Mouse (Mus musculus) CH12.LX (cell line): ENCODE measurements around the gene Lyz1. TPM values are rescaled to one million over a fixed set of nuclear protein-coding genes. Genes with fewer than 3 reads are reported as not detected.

Source experiments
- DNase-seq: peaks from one replicate; pipeline ENCODE4 v3.0.0-alpha.2; 2013; ENCODE audit errors: extremely low read depth
- H3K27ac ChIP-seq: 2 replicates; pipeline ENCODE4 v1.5.1; 2012; ENCODE audit warnings: low read depth, mild to moderate bottlenecking, control low read depth, moderate library complexity; ENCODE audit not compliant: insufficient read depth
- H3K27me3 ChIP-seq: replicated peaks from 2 replicates; pipeline ENCODE3; 2012; ENCODE audit warnings: inconsistent platforms
- H3K36me3 ChIP-seq, 2 experiments: replicated peaks in 1 of 2; 2 replicates each; pipeline versions ENCODE3 to v1.6.1; 2012; ENCODE audit warnings: inconsistent platforms in 1 of 2, low read length in 1 of 2, mild to moderate bottlenecking in 1 of 2, mixed read lengths in 1 of 2, moderate library complexity in 1 of 2; ENCODE audit not compliant: control insufficient read depth in 1 of 2, insufficient read depth in 1 of 2
- H3K4me1 ChIP-seq, 2 experiments: 2 replicates each; pipeline ENCODE4 v1.6.1; 2012; ENCODE audit warnings: inconsistent platforms in 1 of 2, moderate library complexity in 1 of 2; ENCODE audit not compliant: insufficient read depth in 2 of 2, control insufficient read depth in 1 of 2
- H3K4me2 ChIP-seq: 2 replicates; pipeline ENCODE4 v1.6.1; 2012; ENCODE audit warnings: low read depth, mild to moderate bottlenecking, control low read depth; ENCODE audit not compliant: poor library complexity, insufficient read depth, severe bottlenecking
- H3K4me3 ChIP-seq, 3 experiments: fragments of 150-350 bp in 1 of 3; sonication (generic) in 1 of 3; replicated peaks in 1 of 3; 2 replicates each; pipeline versions ENCODE3 to v1.5.1; 2011 to 2012; ENCODE audit warnings: low read depth in 2 of 3, low read length in 2 of 3, mild to moderate bottlenecking in 2 of 3, moderate library complexity in 2 of 3, control low read depth in 1 of 3, improper control_type of control experiment in 1 of 3, inconsistent platforms in 1 of 3, mixed read lengths in 1 of 3; ENCODE audit not compliant: poor library complexity in 1 of 3
- H3K79me2 ChIP-seq: replicated peaks from 2 replicates; pipeline ENCODE4 v1.6.1; 2012; ENCODE audit warnings: mild to moderate bottlenecking, moderate library complexity; ENCODE audit not compliant: control insufficient read depth, poor library complexity, insufficient read depth, severe bottlenecking; ENCODE audit errors: extremely low read depth
- H3K9ac ChIP-seq: 2 replicates; pipeline ENCODE4 v1.6.1; 2012; ENCODE audit warnings: low read depth, mild to moderate bottlenecking, control low read depth, moderate library complexity; ENCODE audit not compliant: insufficient read depth
- H3K9me3 ChIP-seq: replicated peaks from 2 replicates; pipeline ENCODE3; 2012; ENCODE audit warnings: low read length, inconsistent platforms, mixed read lengths
- BHLHE40 ChIP-seq: IDR thresholded peaks from 2 replicates; pipeline ENCODE4 v1.6.1; 2011; ENCODE audit warnings: mild to moderate bottlenecking, low read depth, low read length, improper control_type of control experiment
- CHD2 ChIP-seq: IDR thresholded peaks from 2 replicates; pipeline ENCODE4 v1.6.1; 2011; ENCODE audit warnings: low read length, improper control_type of control experiment
- CTCF ChIP-seq, 2 experiments: IDR thresholded peaks in 1 of 2; conservative IDR thresholded peaks in 1 of 2; 2 replicates each; pipeline ENCODE4 v1.5.1; 2011 to 2012; ENCODE audit warnings: low read depth in 2 of 2, low read length in 2 of 2, improper control_type of control experiment in 1 of 2, inconsistent platforms in 1 of 2, mild to moderate bottlenecking in 1 of 2, moderate library complexity in 1 of 2
- E2F4 ChIP-seq: IDR thresholded peaks from 2 replicates; pipeline ENCODE4 v1.6.1; 2011; ENCODE audit warnings: low read depth, low read length, improper control_type of control experiment; ENCODE audit not compliant: insufficient replicate concordance
- ELF1 ChIP-seq: IDR thresholded peaks from 2 replicates; pipeline ENCODE4 v1.6.1; 2014; ENCODE audit warnings: low read depth, mild to moderate bottlenecking, inconsistent platforms, low read length, improper control_type of control experiment
- EP300 ChIP-seq: IDR thresholded peaks from 2 replicates; pipeline ENCODE4 v1.6.1; 2011; ENCODE audit warnings: low read length, improper control_type of control experiment
- ETS1 ChIP-seq: conservative IDR thresholded peaks from 2 replicates; pipeline ENCODE4 v1.6.1; 2012; ENCODE audit warnings: low read depth, mild to moderate bottlenecking, inconsistent platforms, low read length, improper control_type of control experiment, moderate library complexity
- IRF4 ChIP-seq: IDR thresholded peaks from 2 replicates; pipeline ENCODE4 v1.6.1; 2014; ENCODE audit warnings: low read depth, mild to moderate bottlenecking, inconsistent platforms, low read length, improper control_type of control experiment
- JUN ChIP-seq: IDR thresholded peaks from 2 replicates; pipeline ENCODE4 v1.6.1; 2011; ENCODE audit warnings: low read depth, mild to moderate bottlenecking, low read length, improper control_type of control experiment, moderate library complexity; ENCODE audit not compliant: insufficient read depth
- KAT2A ChIP-seq: IDR thresholded peaks from 2 replicates; pipeline ENCODE4 v1.6.1; 2012; ENCODE audit warnings: low read length, improper control_type of control experiment, inconsistent platforms; ENCODE audit not compliant: insufficient replicate concordance
- MAX ChIP-seq: IDR thresholded peaks from 2 replicates; pipeline ENCODE4 v1.6.1; 2011; ENCODE audit warnings: low read length, improper control_type of control experiment
- MEF2A ChIP-seq: IDR thresholded peaks from 2 replicates; pipeline ENCODE4 v1.6.1; 2014; ENCODE audit warnings: low read depth, mild to moderate bottlenecking, inconsistent platforms, low read length, improper control_type of control experiment, borderline replicate concordance
- MXI1 ChIP-seq: IDR thresholded peaks from 2 replicates; pipeline ENCODE4 v1.6.1; 2011; ENCODE audit warnings: mild to moderate bottlenecking, low read depth, low read length, improper control_type of control experiment
- MYC ChIP-seq: IDR thresholded peaks from 2 replicates; pipeline ENCODE4 v1.6.1; 2011; ENCODE audit warnings: low read depth, mild to moderate bottlenecking, improper control_type of control experiment, low read length
- NRF1 ChIP-seq: IDR thresholded peaks from 2 replicates; pipeline ENCODE4 v1.6.1; 2014; ENCODE audit warnings: low read depth, mild to moderate bottlenecking, inconsistent platforms, low read length, improper control_type of control experiment, moderate library complexity
- PAX5 ChIP-seq: IDR thresholded peaks from 2 replicates; pipeline ENCODE4 v1.6.1; 2012; ENCODE audit warnings: low read length, inconsistent platforms, mixed read lengths
- POLR2A ChIP-seq: IDR thresholded peaks from 2 replicates; pipeline ENCODE4 v1.6.1; 2011; ENCODE audit warnings: low read depth, mild to moderate bottlenecking, improper control_type of control experiment, low read length
- RAD21 ChIP-seq: IDR thresholded peaks from 2 replicates; pipeline ENCODE4 v1.6.1; 2011; ENCODE audit warnings: low read depth, mild to moderate bottlenecking, low read length, improper control_type of control experiment, moderate library complexity
- RCOR1 ChIP-seq: conservative IDR thresholded peaks from 2 replicates; pipeline ENCODE4 v1.6.1; 2012; ENCODE audit warnings: low read depth, mild to moderate bottlenecking, inconsistent platforms, low read length, improper control_type of control experiment
- SIN3A ChIP-seq: IDR thresholded peaks from 2 replicates; pipeline ENCODE4 v1.6.1; 2012; ENCODE audit warnings: low read length, improper control_type of control experiment, inconsistent platforms
- SMC3 ChIP-seq: IDR thresholded peaks from 2 replicates; pipeline ENCODE4 v1.6.1; 2011; ENCODE audit warnings: low read depth, low read length, improper control_type of control experiment
- TCF12 ChIP-seq: IDR thresholded peaks from 2 replicates; pipeline ENCODE4 v1.6.1; 2014; ENCODE audit warnings: low read depth, mild to moderate bottlenecking, inconsistent platforms, low read length, improper control_type of control experiment
- ZC3H11A ChIP-seq: IDR thresholded peaks from 2 replicates; pipeline ENCODE4 v1.6.1; 2012; ENCODE audit warnings: low read depth, mild to moderate bottlenecking, inconsistent platforms, low read length, improper control_type of control experiment
- ZMIZ1 ChIP-seq: IDR thresholded peaks from 2 replicates; pipeline ENCODE4 v1.6.1; 2012; ENCODE audit warnings: low read depth, mild to moderate bottlenecking, inconsistent platforms, low read length, improper control_type of control experiment
- dilution Hi-C: fragments of 300-500 bp; cut with MboI; formaldehyde crosslinking; loops from 2 replicates; pipeline ENCODE4 v1.14.3; 2020; ENCODE audit warnings: low sequenced_read_pairs; ENCODE audit not compliant: extremely low pct_unique_long_range_greater_than_20kb, extremely low pct_ligation_motif_present
- in situ Hi-C: fragments of 300-500 bp; cut with MboI; formaldehyde crosslinking; loops from 3 replicates; pipeline ENCODE4 v1.14.3; 2019; ENCODE audit warnings: low sequenced_read_pairs, low pct_ligation_motif_present, low pct_unique_long_range_greater_than_20kb, mixed read lengths
- polyA plus RNA-seq: library from polyadenylated mRNA; unstranded; fragments of >175 nt; gene quantifications from 2 replicates; pipeline ENCODE4 v1.2.1, GENCODE M21; 2012; ENCODE audit warnings: low read depth; ENCODE audit not compliant: insufficient read length
- total RNA-seq, 2 experiments: library from RNA; depleted of rRNA; stranded (reverse); fragments of 300-350 nt in 1 of 2; fragments of >200 nt in 1 of 2; gene quantifications; 2 replicates each; pipeline ENCODE4 v1.2.3; 2012 to 2014

The Lyz1 gene
- total and polyA plus RNA-seq, 3 experiments = not detected

GRCm38 (mm10) chr10:117288197-117289033, 4.3 kb downstream of the Lyz1 start:
- Histone ChIP-seq H3K4me3 (no peak overlapping the region), H3K9me3 (no peaks in the 10 kb centered on the region)
- TF ChIP-seq BHLHE40 (no peak), NRF1 (no peak), MXI1 (no peak), MAX (no peak), RCOR1 (no peak), EP300 (no peak), IRF4 (no peak), ETS1 (no peak), ELF1 (no peak)
- TF ChIP-seq, all 38 proteins: peak for 0
- no peaks in the 10 kb centered on the region for H3K79me2 ChIP-seq
- peaks cover 0 to 11% of the 10 kb centered on the region in 2 experiments; a peak in 1 of 4 replicates for H3K4me1 ChIP-seq
- in situ Hi-C loops = no loop called here
- no peak overlapping the region for H3K4me2 ChIP-seq
- H3K27ac ChIP-seq = no peak overlapping the region
- dilution Hi-C loops = no loop called here
- DNase-seq = no peak
- H3K36me3 ChIP-seq = no peaks in the 10 kb centered on the region
- peaks cover 2% of the 10 kb centered on the region for H3K27me3 ChIP-seq
- no peak overlapping the region for H3K9ac ChIP-seq

- no peaks in the 10 kb centered on the region for H3K36me3 ChIP-seq
- H3K4me1 ChIP-seq = peaks cover 0 to 11% of the 10 kb centered on the region in 2 experiments; a peak in 1 of 4 replicates
- H3K4me2 ChIP-seq = no peak overlapping the region
- H3K4me3 ChIP-seq = no peak overlapping the region
- TF ChIP-seq RAD21 (no peak), MYC (no peak), TCF12 (no peak), POLR2A (no peak), IRF4 (no peak), PAX5 (no peak), ZC3H11A (no peak), ZMIZ1 (no peak), MEF2A (no peak), MXI1 (no peak), E2F4 (no peak), JUN (no peak), KAT2A (no peak), EP300 (no peak), CHD2 (no peak), SMC3 (no peak), SIN3A (no peak), CTCF (conservative IDR thresholded peaks at IDR 0.05 in 1 of 2, IDR thresholded peaks at IDR 0.05 in 1 of 2; ENCODE audit: low read depth in 2 of 2, low read length in 2 of 2) (no peak)
- TF ChIP-seq, all 38 proteins: peak for 0
- Histone ChIP-seq H3K9me3 (no peaks in the 10 kb centered on the region), H3K9ac (no peak overlapping the region), H3K27ac (no peak overlapping the region), H3K27me3 (peaks cover 2% of the 10 kb centered on the region), H3K79me2 (no peaks in the 10 kb centered on the region)
- dilution Hi-C loops = no loop called here
- in situ Hi-C loops = no loop called here
- no peak for DNase-seq
Observed at GRCm38 (mm10) chr10:117287226-117287850, 5.3 kb downstream of the Lyz1 start.
